Mouse (Mus musculus) liver, embryonic 14.5 days (tissue): ENCODE data around the gene Rps6kb2.

Source experiments
- CTCF ChIP-seq: IDR thresholded peaks from 2 replicates; pipeline ENCODE4 v1.5.1; 2016; ENCODE audit warnings: antibody characterized with exemption, low read depth, control low read depth
- EP300 ChIP-seq: IDR thresholded peaks from 2 replicates; pipeline ENCODE4 v1.6.1; 2016; ENCODE audit warnings: antibody characterized with exemption, low read depth

GRCm38 (mm10) chr19:4201291-4201909 lies 38.2 kb upstream of the Rps6kb2 start, which contains the start of gene Rad9a:
- TF ChIP-seq CTCF, result no peak
- TF ChIP-seq EP300, result no peak
